Mouse (Mus musculus) myocyte (in vitro differentiated cells): ENCODE results near the gene Stat5b. TPM values are rescaled to one million over a fixed set of nuclear protein-coding genes. Genes with fewer than 3 reads are reported as not detected.

ENCODE experiments used
- H3K27me3 ChIP-seq: one replicate; pipeline ENCODE4 v1.6.1; 2011; ENCODE audit not compliant: control insufficient read depth, insufficient read depth, insufficient read length
- H3K36me3 ChIP-seq: one replicate; pipeline ENCODE4 v1.6.1; 2011; ENCODE audit not compliant: control insufficient read depth, insufficient read depth
- H3K4me2 ChIP-seq: one replicate; pipeline ENCODE4 v1.6.1; 2011; ENCODE audit warnings: low read depth, control low read depth
- H3K4me3 ChIP-seq: one replicate; pipeline ENCODE4 v1.5.1; 2011; ENCODE audit warnings: mild to moderate bottlenecking, control low read depth, moderate library complexity
- H3K79me2 ChIP-seq: one replicate; pipeline ENCODE4 v1.6.1; 2011; ENCODE audit not compliant: control insufficient read depth, insufficient read depth
- H3ac ChIP-seq: one replicate; pipeline ENCODE4 v1.6.1; 2011; ENCODE audit not compliant: control insufficient read depth, insufficient read length
- CEBPB ChIP-seq: IDR thresholded peaks from 2 replicates; pipeline ENCODE4 v1.6.1; 2011; ENCODE audit warnings: mild to moderate bottlenecking, moderate library complexity; ENCODE audit not compliant: poor library complexity, insufficient read depth, severe bottlenecking
- E2F4 ChIP-seq: IDR thresholded peaks from one replicate; pipeline ENCODE4 v1.6.1; 2011; ENCODE audit warnings: mild to moderate bottlenecking, control low read depth, moderate library complexity; ENCODE audit not compliant: insufficient read depth
- MAX ChIP-seq: IDR thresholded peaks from one replicate; pipeline ENCODE4 v1.6.1; 2011; ENCODE audit warnings: low read depth, mild to moderate bottlenecking, control low read depth
- MYOD1 ChIP-seq, 3 experiments: IDR thresholded peaks; one replicate each; pipeline ENCODE4 v1.6.1; 2011; ENCODE audit warnings: control low read depth in 2 of 3, low read depth in 2 of 3, mild to moderate bottlenecking in 2 of 3, moderate library complexity in 1 of 3; ENCODE audit not compliant: insufficient read length in 2 of 3, control insufficient read depth in 1 of 3
- MYOG ChIP-seq, 3 experiments: IDR thresholded peaks; one replicate each; pipeline ENCODE4 v1.6.1; 2011; ENCODE audit warnings: control low read depth in 2 of 3, low read depth in 2 of 3, mild to moderate bottlenecking in 2 of 3; ENCODE audit not compliant: insufficient read length in 2 of 3, control insufficient read depth in 1 of 3, insufficient read depth in 1 of 3
- POLR2A ChIP-seq: IDR thresholded peaks from one replicate; pipeline ENCODE4 v1.6.1; 2011; ENCODE audit warnings: low read depth, mild to moderate bottlenecking, control low read depth, moderate library complexity; ENCODE audit not compliant: insufficient read length
- POLR2AphosphoS2 ChIP-seq: IDR thresholded peaks from one replicate; pipeline ENCODE4 v1.6.1; 2011; ENCODE audit warnings: low read depth, control low read depth; ENCODE audit not compliant: insufficient read length
- REST ChIP-seq: IDR thresholded peaks from one replicate; pipeline ENCODE4 v1.6.1; 2011; ENCODE audit warnings: mild to moderate bottlenecking, control low read depth, moderate library complexity; ENCODE audit not compliant: insufficient read depth, insufficient read length
- SRF ChIP-seq: IDR thresholded peaks from one replicate; pipeline ENCODE4 v1.6.1; 2011; ENCODE audit warnings: low read depth; ENCODE audit not compliant: control insufficient read depth, insufficient read length
- TCF12 ChIP-seq: IDR thresholded peaks from one replicate; pipeline ENCODE4 v1.6.1; 2011; ENCODE audit warnings: mild to moderate bottlenecking, control low read depth; ENCODE audit not compliant: poor library complexity, insufficient read depth, severe bottlenecking
- TCF3 ChIP-seq: IDR thresholded peaks from one replicate; pipeline ENCODE4 v1.6.1; 2011; ENCODE audit warnings: low read depth, control low read depth; ENCODE audit not compliant: insufficient read length
- USF1 ChIP-seq: IDR thresholded peaks from one replicate; pipeline ENCODE4 v1.6.1; 2011; ENCODE audit warnings: low read depth, mild to moderate bottlenecking, control low read depth, moderate library complexity
- polyA plus RNA-seq: library from polyadenylated mRNA; unstranded; fragments of >200 nt; fragmentation: generic; extraction: Trizol; gene quantifications from one replicate; pipeline ENCODE4 v1.2.1, GENCODE M21; 2012; ENCODE audit warnings: missing spikeins

Stat5b gene
- polyA plus RNA-seq, 1 experiment = 12.0 TPM

DNA sequence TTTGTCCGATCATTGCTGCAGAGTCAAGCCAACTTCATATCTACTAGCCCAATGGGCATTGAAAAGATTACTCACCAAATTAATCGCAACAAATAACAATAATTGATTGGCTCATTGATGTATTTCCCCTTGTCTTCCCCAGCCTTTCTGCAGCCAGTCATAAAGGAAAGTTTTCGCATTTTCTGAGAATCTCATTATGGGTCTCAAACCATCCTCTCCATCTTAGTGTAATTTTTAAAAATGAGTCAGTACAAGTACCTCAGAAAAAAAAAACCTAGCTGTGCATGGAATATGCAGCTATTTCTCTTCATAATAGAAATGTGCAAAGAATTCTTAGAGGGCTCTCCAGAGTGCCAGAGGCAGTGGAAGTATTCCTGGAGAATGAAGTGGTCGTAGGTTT, 6.4 kb downstream of the Stat5b start:
- H3K4me2 ChIP-seq = no peak overlapping the region
- no peaks in the 10 kb centered on the region for H3K27me3 ChIP-seq
- H3K79me2 ChIP-seq = peaks cover 6% of the 10 kb centered on the region
- H3ac ChIP-seq = no peak overlapping the region
- TF ChIP-seq E2F4 (no peak), SRF (no peak), MYOG (IDR thresholded peaks at IDR 0.05; ENCODE audit: control insufficient read depth in 1 of 3, insufficient read depth in 1 of 3, insufficient read length in 2 of 3, low read depth in 2 of 3) (no peak), MYOD1 (IDR thresholded peaks at IDR 0.05; ENCODE audit: control insufficient read depth in 1 of 3, insufficient read length in 2 of 3, low read depth in 2 of 3) (no peak), USF1 (no peak), POLR2AphosphoS2 (no peak), REST (no peak), CEBPB (no peak)
- no peak overlapping the region for H3K4me3 ChIP-seq
- H3K36me3 ChIP-seq = no peaks in the 10 kb centered on the region

DNA sequence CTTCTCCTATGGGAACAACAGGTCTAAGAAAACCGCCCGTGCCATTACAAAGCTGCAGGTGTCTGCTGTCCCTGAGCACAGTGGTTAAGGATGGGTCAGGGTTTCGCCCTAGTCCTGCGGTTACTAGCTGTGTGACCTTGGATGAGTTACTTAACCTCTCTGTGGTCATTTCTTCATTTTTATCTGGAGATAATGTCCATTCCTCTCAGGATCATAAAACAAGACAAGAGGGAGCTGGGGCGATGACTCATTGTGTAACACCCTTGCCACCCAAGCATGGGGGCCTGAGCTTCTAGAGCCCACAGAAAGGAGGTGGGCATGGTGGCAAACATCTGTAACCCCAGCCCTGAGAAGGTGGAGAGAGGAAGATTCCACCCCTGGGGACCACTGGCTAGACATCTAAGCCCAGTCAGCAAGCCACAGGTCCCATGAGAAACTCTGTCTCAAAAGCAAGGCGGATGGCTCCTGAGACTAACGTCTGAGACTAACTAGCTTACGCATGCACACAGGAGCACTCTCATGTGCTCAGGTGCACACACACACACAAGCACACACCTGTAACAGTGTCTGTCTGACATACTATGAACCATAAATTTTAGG, 7.4 kb downstream of the Stat5b start:
- H3K4me3 ChIP-seq = no peak overlapping the region
- H3K36me3 ChIP-seq = no peaks in the 10 kb centered on the region
- no peak overlapping the region for H3K4me2 ChIP-seq
- peaks cover 6% of the 10 kb centered on the region for H3K79me2 ChIP-seq
- no peaks in the 10 kb centered on the region for H3K27me3 ChIP-seq
- TF ChIP-seq USF1 (no peak), POLR2A (no peak), MYOG (IDR thresholded peaks at IDR 0.05; ENCODE audit: control insufficient read depth in 1 of 3, insufficient read depth in 1 of 3, insufficient read length in 2 of 3, low read depth in 2 of 3) (no peak), REST (no peak), TCF3 (no peak), CEBPB (no peak), MYOD1 (IDR thresholded peaks at IDR 0.05; ENCODE audit: control insufficient read depth in 1 of 3, insufficient read length in 2 of 3, low read depth in 2 of 3) (no peak), MAX (no peak), TCF12 (no peak), POLR2AphosphoS2 (no peak), E2F4 (no peak)
- no peak overlapping the region for H3ac ChIP-seq

DNA sequence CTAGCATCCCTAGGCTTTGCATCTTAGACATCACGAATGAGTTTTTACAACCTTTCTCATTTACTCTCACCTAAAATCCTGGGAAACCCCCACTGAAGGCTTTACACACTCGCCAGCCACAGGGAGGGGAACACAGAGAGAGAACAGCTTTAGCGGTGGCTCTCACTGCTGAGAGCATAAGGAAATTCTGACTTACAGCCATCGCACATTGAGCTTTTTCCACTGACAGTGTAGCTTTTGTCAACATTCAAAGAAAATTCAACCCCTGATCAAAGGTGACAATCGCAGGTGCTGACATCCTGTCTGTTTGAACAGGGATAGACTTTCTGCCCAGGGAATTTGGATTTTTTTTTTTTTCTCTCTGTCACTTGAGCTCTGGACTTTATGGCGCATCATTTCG, 8.5 kb downstream of the Stat5b start:
- Histone ChIP-seq H3K79me2 (no peaks in the 10 kb centered on the region), H3K27me3 (no peaks in the 10 kb centered on the region), H3K36me3 (no peaks in the 10 kb centered on the region), H3K4me2 (no peak overlapping the region), H3K4me3 (no peak overlapping the region), H3ac (no peak overlapping the region)
- TF ChIP-seq TCF12 (no peak), REST (no peak), CEBPB (no peak)

DNA sequence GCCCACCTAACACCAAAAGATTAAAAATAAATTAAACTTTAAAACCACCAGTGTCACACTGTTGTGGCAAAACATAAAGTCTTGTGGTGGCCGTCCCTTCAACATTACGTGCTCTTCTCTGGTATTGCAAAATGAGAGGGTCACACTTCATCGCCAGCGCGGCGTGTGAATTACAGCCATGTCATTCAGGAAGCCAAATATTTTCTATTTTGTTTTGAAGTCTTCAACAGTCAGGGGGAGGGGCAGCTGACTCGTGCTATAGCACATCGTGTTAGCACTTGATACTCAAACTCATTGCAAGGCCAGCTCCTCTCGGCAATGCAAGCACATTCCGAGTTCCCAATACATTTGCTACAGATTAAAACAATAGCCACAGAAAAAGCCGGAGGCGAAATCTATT, 9.7 kb downstream of the Stat5b start:
- no peaks in the 10 kb centered on the region for H3K36me3 ChIP-seq
- no peak overlapping the region for H3ac ChIP-seq
- H3K27me3 ChIP-seq = no peaks in the 10 kb centered on the region
- H3K4me3 ChIP-seq = no peak overlapping the region
- no peak overlapping the region for H3K4me2 ChIP-seq
- H3K79me2 ChIP-seq = no peaks in the 10 kb centered on the region
- TF ChIP-seq CEBPB (no peak), MAX (no peak), E2F4 (no peak), TCF12 (no peak), MYOD1 (IDR thresholded peaks at IDR 0.05; ENCODE audit: control insufficient read depth in 1 of 3, insufficient read length in 2 of 3, low read depth in 2 of 3) (no peak), SRF (no peak), USF1 (no peak), TCF3 (no peak), POLR2AphosphoS2 (no peak), MYOG (IDR thresholded peaks at IDR 0.05; ENCODE audit: control insufficient read depth in 1 of 3, insufficient read depth in 1 of 3, insufficient read length in 2 of 3, low read depth in 2 of 3) (no peak), REST (no peak), POLR2A (no peak)

DNA sequence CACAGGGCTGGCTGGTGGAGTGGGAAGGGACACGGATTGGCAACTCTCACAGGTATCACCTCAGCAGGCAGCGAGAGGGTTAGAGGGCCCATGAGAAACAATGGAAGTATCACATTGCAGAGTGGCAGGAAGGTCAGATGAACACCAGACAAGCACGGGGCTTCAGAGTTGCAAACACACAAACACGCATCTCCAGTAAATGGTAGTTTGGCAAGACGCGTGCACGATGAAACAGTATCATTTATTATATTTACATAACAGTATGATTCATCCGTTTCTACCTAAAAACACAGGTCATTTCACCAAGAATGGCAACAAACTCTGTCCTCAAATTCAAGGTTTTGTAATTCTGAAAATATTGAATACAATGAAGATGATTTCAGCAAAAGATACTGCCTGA, 11.0 kb downstream of the Stat5b start:
- Histone ChIP-seq H3K27me3 (no peaks in the 10 kb centered on the region), H3ac (no peak overlapping the region), H3K4me3 (no peak overlapping the region), H3K79me2 (no peaks in the 10 kb centered on the region), H3K36me3 (no peaks in the 10 kb centered on the region), H3K4me2 (no peak overlapping the region)
- TF ChIP-seq MYOD1 (IDR thresholded peaks at IDR 0.05; ENCODE audit: control insufficient read depth in 1 of 3, insufficient read length in 2 of 3, low read depth in 2 of 3) = no peak
- no peak for TF ChIP-seq TCF12
- no peak for TF ChIP-seq CEBPB
- no peak for TF ChIP-seq REST
- TF ChIP-seq USF1 = no peak
- TF ChIP-seq E2F4 = no peak
- TF ChIP-seq POLR2A = no peak
- no peak for TF ChIP-seq SRF
- no peak for TF ChIP-seq POLR2AphosphoS2
- no peak for TF ChIP-seq MYOG (IDR thresholded peaks at IDR 0.05; ENCODE audit: control insufficient read depth in 1 of 3, insufficient read depth in 1 of 3, insufficient read length in 2 of 3, low read depth in 2 of 3)
- no peak for TF ChIP-seq MAX
- TF ChIP-seq TCF3 = no peak
